Mouse (Mus musculus): Measurements from ENCODE around the gene Lrp8. TPM values are rescaled to one million over a fixed set of nuclear protein-coding genes. Genes with fewer than 3 reads are reported as not detected.

Lrp8 gene
- polyA plus RNA-seq, 1 experiment from 2014 or later, result 21.3 TPM

Other genes starting within 250 kb of the Lrp8 start
- 11.6 and 12.8 TPM in 2 replicates for gene Dmrtb1, start 118.0 kb upstream of the Lrp8 start, polyA plus RNA-seq (2014; fragmentation: Nextera tagmentation; extraction: Ambion mirVana)
- 268 and 272 TPM in 2 replicates for gene Magoh, start 77.5 kb downstream of the Lrp8 start, polyA plus RNA-seq (2014; fragmentation: Nextera tagmentation; extraction: Ambion mirVana)
- gene 0610037L13Rik, start 87.6 kb downstream of the Lrp8 start, polyA plus RNA-seq (2014; fragmentation: Nextera tagmentation; extraction: Ambion mirVana), result 130 and 134 TPM in 2 replicates
- gene Cpt2, start 121.3 kb downstream of the Lrp8 start, polyA plus RNA-seq (2014; fragmentation: Nextera tagmentation; extraction: Ambion mirVana), result 34.2 and 35.5 TPM in 2 replicates
- not detected in 2 replicates for gene Slc1a7, start 166.1 kb downstream of the Lrp8 start, polyA plus RNA-seq (2014; fragmentation: Nextera tagmentation; extraction: Ambion mirVana)